Mouse (Mus musculus) gastrocnemius, postnatal 4 days (tissue): ENCODE results near the gene Ppat. TPM values are rescaled to one million over a fixed set of nuclear protein-coding genes. Genes with fewer than 3 reads are reported as not detected.
"Not testable (repeated sequence)": the region's sequence is repeated elsewhere in the genome, so short reads cannot be mapped to it uniquely, and the experiment has no call there.

Experiments used
- DNase-seq, 2 experiments: peaks; one replicate each; pipeline ENCODE4 v3.0.0; 2021 to 2022; ENCODE audit warnings: low spot score in 2 of 2, mixed read lengths in 2 of 2
- total RNA-seq, 2 experiments: library from RNA; stranded (reverse); gene quantifications; 2 replicates each; pipeline ENCODE4 v1.2.3; 2021

The Ppat gene
- total RNA-seq, 2 experiments from 2014 or later: 35.6 to 39.2 TPM

- DNase-seq: peak in 1 of 2 experiments; percentile 16
These were observed 854 bp downstream of the Ppat start for GRCm38 (mm10) chr5:76950343-76951105.

GRCm38 (mm10) chr5:76947758-76948157 is 3.6 kb downstream of the Ppat start:
- DNase-seq: no peak

- no peak for DNase-seq
These were observed 4.2 kb downstream of the Ppat start for GRCm38 (mm10) chr5:76947142-76947541.

GRCm38 (mm10) chr5:76945678-76946033 is 5.7 kb downstream of the Ppat start:
- no peak for DNase-seq

GRCm38 (mm10) chr5:76944965-76945677 is 6.3 kb downstream of the Ppat start:
- no peak for DNase-seq

- no peak for DNase-seq
These were observed 8.9 kb downstream of the Ppat start for GRCm38 (mm10) chr5:76942505-76942904.

- DNase-seq: no peak
These were observed 9.4 kb downstream of the Ppat start for GRCm38 (mm10) chr5:76941975-76942374.

GRCm38 (mm10) chr5:76939717-76940116 is 11.7 kb downstream of the Ppat start:
- DNase-seq: no peak

GRCm38 (mm10) chr5:76929180-76929877 is 22.0 kb downstream of the Ppat start:
- no peak for DNase-seq

- no peak for DNase-seq
These were observed 23.1 kb downstream of the Ppat start for GRCm38 (mm10) chr5:76928124-76928832.

GRCm38 (mm10) chr5:76924296-76924695 is 27.1 kb downstream of the Ppat start:
- DNase-seq: no peak

GRCm38 (mm10) chr5:76923428-76923827 is 27.9 kb downstream of the Ppat start:
- DNase-seq: peak; percentile 59 to 74

- DNase-seq: no peak
These were observed 28.5 kb downstream of the Ppat start for GRCm38 (mm10) chr5:76922833-76923232.

GRCm38 (mm10) chr5:76912522-76912921 is 38.9 kb downstream of the Ppat start:
- DNase-seq: not testable (repeated sequence)

- DNase-seq: no peak
These were observed 40.6 kb downstream of the Ppat start for GRCm38 (mm10) chr5:76910807-76911206.

- no peak for DNase-seq
These were observed 45.3 kb downstream of the Ppat start for GRCm38 (mm10) chr5:76906155-76906499.

GRCm38 (mm10) chr5:76905405-76906154 is 45.8 kb downstream of the Ppat start, which contains the start of gene Aasdh:
Gene Aasdh, minus strand, starts transcription at chr5:76905514.
- DNase-seq: peak; percentile 96

GRCm38 (mm10) chr5:76904713-76905404 is 46.5 kb downstream of the Ppat start:
- DNase-seq: no peak

- DNase-seq: no peak
These were observed 49.2 kb downstream of the Ppat start for GRCm38 (mm10) chr5:76902131-76902530.

GRCm38 (mm10) chr5:76893084-76893483 is 58.3 kb downstream of the Ppat start:
- DNase-seq: no peak
